Mouse (Mus musculus) midbrain, embryonic 16.5 days (tissue): ENCODE data around the gene Olfr63. TPM values are rescaled to one million over a fixed set of nuclear protein-coding genes. Genes with fewer than 3 reads are reported as not detected.

Experiments
- polyA plus RNA-seq: library from polyadenylated mRNA; unstranded; fragments of >200 nt; fragmentation: Nextera tagmentation; extraction: Ambion mirVana; gene quantifications from 2 replicates; pipeline ENCODE4 v1.2.1, GENCODE M21; 2015

Gene Olfr63
- polyA plus RNA-seq, 1 experiment from 2014 or later: 0.03 TPM

Other genes with a start within 250 kb of the Olfr63 start
- gene Zfp763, start 231.3 kb upstream of the Olfr63 start, polyA plus RNA-seq: 28.6 and 31.3 TPM in 2 replicates
- not detected in 2 replicates for gene 4921501E09Rik, start 196.6 kb upstream of the Olfr63 start, polyA plus RNA-seq
- 22.9 and 25.0 TPM in 2 replicates for gene Zfp563, start 175.4 kb upstream of the Olfr63 start, polyA plus RNA-seq
- 0.07 and 0.41 TPM in 2 replicates for gene Morc2b, start 125.0 kb upstream of the Olfr63 start, polyA plus RNA-seq
- not detected in 2 replicates for gene Olfr55, start 96.2 kb upstream of the Olfr63 start, polyA plus RNA-seq
- not detected in 2 replicates for gene Olfr239, start 73.4 kb upstream of the Olfr63 start, polyA plus RNA-seq
- gene Olfr1564, start 43.0 kb upstream of the Olfr63 start, polyA plus RNA-seq: not detected in 2 replicates
- gene Zfp955a, start 9.5 kb upstream of the Olfr63 start, polyA plus RNA-seq: 27.6 and 29.5 TPM in 2 replicates
- gene Zfp955b, start 24.9 kb downstream of the Olfr63 start, polyA plus RNA-seq: 19.5 and 21.7 TPM in 2 replicates
- gene Zfp81, start 94.2 kb downstream of the Olfr63 start, polyA plus RNA-seq: 12.9 and 17.0 TPM in 2 replicates
- 10.5 and 13.7 TPM in 2 replicates for gene Zfp101, start 130.0 kb downstream of the Olfr63 start, polyA plus RNA-seq
- gene Actl9, start 168.2 kb downstream of the Olfr63 start, polyA plus RNA-seq: not detected in 2 replicates